Mouse (Mus musculus): Measurements from ENCODE around the gene Elavl3.

The Elavl3 gene

DNA sequence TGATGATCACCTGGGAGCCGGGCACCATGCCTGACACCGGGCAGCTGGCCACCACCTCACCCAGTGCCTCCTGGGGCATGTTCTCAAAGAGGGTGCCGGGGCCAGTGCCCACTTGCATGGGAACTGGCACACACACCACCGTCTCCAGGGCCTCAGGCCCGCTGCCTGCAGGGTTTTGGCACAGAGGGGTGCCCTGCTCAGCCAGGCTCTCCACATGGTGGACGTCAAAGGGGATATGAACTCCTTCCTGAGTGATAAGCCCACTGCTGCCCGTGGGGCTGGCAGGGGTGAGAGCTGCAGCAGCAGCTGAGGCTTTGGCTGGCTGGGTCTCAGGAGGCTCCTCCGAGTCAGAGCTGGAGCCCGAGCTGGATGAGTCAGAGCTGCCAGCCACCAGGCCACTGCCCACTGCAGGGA is 6.2 kb upstream of the Elavl3 start:
- DNase-seq (ENCODE audit: low read depth), result no peak

DNA sequence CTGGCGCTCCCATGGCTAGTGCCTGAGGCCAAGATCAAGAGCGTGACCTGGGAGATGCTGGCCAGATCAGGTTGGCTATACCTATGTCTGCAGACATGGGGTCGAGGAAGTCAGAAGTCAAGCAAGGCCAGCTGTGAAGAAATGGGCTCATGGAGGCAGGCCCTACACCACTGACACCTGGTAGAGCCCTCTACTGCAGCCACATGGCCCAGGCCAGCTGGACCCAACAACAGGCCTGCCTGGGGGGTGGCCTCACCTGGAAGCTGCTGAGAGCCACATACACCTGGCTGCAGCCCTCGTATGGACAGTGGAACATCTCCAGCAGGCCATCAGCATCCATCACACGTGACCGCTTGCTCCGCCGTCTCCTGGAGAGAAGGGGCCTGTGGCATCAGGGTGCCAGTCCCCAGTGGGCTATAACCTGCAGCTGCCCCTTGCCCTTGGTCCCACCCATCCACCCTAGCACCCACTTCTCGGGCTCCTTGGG is 5.3 kb upstream of the Elavl3 start:
- no peak for DNase-seq (ENCODE audit: low read depth)

DNA sequence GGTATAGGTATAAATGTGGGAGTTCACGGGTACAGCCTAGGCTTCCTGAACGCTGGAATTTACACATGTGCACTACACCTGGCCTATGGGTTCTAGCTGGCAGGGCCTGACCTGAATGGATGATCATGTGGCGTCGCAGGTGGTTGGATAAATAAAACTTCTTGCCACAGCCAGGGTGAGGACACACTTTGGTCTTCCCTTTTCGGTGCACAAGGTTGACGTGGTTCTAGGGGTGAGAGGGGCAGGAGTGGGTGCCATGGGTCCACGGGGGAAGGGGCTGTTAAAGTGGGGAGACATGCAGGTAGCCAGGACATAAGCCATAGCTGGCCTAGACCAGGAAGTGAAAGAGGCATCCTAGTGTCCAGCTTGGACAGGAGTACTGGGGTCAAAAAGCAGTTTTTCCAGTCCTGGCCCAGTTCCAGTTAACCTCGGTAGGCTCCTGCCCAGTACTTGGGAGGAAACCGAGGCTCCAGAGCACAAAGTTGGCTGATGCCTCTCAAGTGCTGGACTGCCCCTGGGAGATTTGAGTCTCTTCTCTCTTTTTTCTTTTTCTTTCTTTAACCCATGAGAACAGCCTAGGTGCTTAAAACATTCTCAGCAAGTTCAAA is 4.6 kb upstream of the Elavl3 start:
- DNase-seq (ENCODE audit: low read depth), result no peak

DNA sequence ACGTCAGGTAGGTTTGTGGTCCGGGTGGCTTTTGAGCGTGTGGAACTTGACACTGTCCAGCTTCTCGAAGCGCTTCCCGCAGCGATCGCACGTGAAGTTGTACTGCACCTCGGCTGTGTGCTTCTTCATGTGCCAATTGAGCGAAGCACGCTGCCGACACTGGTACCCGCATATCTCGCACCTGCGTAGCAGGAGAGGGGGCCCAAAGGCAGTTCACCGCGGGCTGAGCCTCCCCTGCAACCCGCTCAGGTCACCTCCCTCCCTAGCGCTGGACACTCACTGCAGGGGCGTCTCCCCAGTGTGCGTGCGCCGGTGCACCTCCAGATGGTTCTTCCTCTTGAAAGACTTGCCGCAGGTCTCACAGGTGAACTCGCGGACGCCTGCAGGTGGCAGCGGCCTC is 3.9 kb upstream of the Elavl3 start:
- DNase-seq (ENCODE audit: low read depth), result no peak

DNA sequence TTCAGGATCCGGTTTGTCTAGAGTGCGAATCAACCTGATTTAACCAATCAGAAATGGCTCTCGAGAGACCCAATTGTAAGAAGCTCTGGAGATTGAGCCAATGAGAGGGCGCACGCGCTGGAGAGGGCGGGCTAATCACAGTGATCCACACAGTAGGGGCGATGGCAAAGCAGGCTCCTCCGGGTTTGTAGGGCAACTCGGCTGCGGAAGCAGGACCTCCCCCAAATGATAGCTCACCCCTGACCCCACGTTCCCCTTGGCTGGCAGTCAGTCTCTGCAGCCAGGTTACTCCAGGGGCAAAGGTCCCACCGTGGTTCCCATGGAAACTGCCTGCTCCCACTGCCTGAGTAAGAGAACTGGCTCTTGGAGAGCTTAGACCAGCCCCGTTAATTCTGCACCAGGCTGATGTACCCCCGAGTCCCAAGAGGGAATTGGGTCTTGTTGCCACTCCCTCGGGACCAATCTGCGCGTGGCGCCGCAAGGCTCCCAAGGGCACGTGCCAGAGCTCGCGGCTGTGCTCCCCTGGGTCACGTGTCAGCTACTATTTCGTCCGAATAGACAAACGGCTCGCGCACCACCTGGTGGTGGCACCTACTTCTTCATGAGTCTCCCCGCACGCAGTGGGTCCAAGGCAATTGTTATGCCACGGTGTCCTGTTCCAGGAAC is 2.7 kb upstream of the Elavl3 start:
- peak; percentile 70 for DNase-seq (ENCODE audit: low read depth)

DNA sequence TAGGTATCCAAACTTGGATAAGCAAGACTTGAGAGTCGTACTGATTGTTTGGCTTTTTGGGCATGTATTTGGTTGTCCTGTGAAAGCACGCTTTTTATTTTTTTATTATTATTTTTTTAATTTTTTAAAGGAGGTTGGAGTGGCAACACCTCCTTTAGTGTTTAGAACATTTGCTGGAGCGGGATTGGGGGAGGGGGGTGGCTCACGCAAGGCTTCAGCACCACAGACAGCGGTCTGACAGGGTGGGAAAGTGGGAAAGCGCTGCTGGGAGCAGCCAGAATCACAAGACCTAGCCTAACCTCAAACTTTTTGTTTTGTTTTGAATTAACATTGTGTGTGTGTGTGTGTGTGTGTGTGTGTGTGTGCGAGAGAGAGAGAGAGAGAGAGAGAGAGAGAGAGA is 1.8 kb upstream of the Elavl3 start:
- DNase-seq (ENCODE audit: low read depth), result no peak

DNA sequence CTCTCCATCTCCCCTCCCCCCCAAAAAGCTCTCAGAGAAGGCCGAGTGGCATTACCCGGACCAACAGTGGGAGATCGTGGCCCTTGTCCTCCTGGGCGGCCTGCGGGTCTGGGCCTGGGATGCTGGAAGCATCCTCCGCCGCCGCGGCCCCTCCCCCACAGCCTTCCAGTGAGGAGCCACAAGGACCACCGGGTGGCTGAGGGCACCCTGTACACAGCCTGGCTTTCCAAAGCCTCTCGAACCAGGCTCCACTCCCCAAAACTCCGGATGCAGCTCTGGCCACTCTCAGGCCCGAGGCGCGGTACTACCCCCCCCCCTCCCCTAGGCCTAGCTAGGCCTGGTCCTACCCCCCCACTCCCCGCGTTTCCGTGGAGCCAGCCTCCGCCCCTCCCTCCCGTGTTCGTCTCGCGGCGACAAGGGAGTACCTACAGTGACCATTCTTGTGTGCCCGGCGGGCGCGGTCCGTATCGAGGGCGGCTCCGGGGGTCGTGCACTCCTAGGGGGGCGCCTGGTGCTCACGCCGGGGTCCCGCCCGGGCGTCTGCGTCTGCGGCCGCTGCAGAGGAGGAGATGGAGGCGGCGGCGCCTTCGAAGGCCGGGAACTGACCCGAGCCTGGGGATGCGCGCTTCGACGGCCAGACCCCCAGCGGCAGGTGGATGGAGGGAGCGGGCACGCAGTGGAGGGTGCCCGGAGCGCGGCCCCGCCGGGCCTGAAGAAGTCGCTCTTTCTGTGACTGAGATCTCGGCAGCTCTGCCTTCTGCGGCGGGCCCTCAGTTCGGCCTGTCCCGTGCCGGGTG is 464 bp downstream of the Elavl3 start:
- no peak for DNase-seq (ENCODE audit: low read depth)

DNA sequence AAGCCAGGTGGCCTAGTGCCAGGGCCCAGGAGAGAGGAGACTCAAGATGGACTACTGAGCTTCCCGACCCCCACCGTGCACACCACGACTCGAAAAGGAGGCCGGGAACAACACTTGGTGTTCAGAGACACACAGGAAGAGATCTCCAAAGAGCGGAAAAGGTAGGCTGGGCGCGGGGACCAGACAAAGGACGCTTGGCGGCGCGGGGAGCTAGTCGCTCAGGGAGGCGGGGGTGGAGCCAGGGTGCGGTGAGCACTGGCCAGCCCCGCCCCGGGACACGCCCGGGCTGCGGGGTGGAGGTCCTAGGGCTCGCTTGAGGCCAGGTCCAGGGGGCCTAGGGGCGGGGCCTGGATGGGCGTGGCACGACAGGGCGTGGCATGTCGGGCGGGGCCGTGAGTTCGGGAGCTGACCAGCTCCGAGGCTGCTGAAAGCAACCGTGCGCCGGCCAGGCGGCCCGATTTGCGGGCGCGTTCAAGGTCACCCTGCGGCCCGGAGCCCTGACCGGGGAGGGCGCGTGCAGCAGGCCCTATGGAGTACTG is 1.4 kb downstream of the Elavl3 start:
- DNase-seq (ENCODE audit: low read depth), result no peak

DNA sequence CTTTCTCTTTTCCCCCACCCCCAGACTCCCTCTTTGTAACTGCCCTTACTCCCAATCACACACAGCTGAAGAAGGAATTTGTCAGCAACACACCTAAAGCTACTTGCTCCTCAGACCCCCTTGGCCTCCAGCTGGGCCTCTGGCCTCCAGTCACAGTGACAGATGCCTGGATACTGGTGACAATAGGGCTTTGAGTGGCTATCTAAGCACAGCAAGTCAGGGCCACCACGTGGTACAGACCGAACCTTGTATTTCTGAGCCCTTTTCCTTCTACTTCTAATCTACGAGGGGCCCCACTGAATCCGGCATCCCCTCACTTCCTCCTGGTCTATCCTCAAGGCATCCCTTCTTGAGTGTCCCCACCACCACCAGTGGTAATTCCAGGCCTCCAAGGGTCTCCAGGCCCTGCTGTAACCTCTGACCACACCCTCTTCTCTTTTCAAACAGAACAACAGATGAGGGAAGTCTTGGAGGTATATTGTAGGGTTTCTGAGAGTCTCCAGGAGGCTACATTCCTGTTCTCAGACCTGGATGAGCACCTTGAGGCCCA is 2.0 kb downstream of the Elavl3 start:
- no peak for DNase-seq (ENCODE audit: low read depth)

DNA sequence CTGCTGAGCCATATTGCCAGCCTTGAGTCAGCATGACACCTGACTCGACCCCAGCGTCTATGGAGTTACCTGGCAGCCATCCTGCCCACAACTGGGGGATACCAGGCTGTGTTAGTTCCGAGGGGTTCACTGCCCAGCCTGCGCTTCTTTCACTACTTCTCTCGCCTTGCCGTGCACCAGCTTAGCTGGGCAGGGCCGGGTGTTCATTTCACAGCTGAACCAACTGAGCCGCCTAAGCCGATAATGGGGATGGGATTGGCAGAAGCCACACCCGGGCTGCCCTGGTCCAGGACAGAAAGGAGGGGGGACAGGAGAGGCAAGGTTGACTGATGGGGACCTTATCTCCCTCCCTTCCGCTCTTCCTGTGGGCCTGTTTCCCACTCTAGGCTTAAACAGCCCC is 2.5 kb downstream of the Elavl3 start:
- no peak for DNase-seq (ENCODE audit: low read depth)

DNA sequence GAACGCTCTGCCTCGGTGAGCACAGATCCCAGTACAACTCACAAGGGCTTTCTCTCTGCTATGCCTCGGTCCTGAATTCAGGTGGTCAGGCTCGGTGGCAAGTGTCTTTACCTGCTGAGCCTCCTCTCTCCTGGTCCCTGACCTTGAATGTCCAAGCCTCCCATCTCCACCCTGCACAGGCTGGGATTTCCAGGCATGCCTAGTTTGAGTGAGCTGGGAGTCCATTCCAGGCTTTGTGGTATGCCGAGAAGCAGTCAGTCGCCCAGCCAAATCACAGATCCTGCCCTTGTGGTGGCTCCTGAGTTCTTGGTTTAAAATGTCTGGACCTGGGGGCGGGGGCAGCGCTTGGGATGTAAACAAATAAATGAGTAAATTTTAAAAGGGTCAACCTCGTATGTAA is 4.5 kb downstream of the Elavl3 start:
- DNase-seq (ENCODE audit: low read depth), result no peak

DNA sequence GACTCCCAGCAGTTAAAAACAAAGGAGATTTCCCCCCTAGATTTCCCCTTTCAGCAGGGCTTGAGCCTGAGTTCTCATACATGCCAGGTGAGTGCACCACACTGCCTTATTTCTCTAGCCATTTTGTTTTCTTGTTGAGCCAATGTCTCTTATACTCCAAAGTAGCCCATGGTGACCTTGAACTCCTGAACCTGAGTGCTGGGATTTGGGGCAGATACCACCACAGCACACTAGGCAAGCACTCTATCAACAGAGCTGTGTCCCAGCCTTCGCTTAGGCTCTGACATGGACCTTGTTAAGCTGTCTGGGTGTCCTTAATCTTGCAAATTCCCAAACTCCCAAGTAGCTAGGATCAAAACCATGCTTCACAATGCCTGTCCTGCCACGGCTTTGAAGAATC is 10.0 kb downstream of the Elavl3 start:
- DNase-seq (ENCODE audit: low read depth), result no peak

DNA sequence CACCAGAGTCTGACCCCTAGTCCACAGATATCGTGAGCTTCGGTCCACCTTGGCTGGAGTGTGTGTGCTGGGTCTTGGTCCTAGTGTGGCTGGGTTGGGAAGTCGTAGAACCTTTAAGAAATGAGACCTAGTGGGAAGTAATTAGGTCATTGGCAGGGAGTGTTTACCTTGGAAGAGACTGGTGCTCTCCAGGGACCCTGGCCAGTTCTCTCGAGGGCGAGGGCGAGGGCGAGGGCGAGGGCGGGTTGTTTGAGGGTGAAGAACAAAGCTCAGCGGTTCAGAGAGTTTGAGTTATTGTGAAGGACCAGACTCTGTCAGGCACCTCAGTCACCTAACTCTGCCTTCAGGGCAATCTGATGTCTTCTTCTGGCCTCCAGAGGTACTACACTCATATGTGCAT is 14.0 kb downstream of the Elavl3 start:
- no peak for DNase-seq (ENCODE audit: low read depth)

DNA sequence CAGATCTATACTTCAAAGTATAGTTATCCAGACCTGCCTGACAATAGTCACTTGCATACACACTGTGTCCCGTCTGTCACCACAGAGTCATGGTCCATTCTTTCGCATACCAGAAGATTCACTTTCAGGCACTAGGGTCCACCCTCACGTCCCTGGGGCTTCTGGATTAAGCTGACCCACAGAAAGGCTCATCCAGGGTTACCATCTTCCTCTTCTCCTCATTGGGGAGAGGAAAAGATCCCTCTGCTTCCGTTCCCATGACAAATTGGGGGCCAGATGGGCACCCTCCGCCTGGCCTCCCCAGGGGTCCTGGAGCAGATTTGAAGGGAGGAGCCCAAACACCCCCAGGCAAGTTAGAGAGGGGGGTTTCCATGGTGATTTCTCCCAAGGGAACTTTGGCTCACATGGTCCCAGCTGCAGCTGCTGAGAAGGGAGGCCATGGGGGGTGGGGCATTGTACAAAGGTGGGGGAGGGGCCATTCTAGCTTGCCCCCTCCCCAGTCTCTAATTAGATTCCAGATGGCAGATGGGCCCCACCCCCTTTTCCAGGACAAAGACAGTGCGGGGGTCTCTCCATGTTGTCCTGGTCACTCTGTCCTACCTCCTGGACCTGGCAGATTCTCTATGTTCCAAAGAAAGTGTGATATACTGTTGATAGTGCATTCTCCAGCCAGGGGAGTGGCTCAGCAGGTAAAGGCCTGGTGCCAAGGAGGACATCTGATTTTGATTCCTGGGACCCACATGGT is 16.4 kb downstream of the Elavl3 start:
- DNase-seq (ENCODE audit: low read depth), result no peak

DNA sequence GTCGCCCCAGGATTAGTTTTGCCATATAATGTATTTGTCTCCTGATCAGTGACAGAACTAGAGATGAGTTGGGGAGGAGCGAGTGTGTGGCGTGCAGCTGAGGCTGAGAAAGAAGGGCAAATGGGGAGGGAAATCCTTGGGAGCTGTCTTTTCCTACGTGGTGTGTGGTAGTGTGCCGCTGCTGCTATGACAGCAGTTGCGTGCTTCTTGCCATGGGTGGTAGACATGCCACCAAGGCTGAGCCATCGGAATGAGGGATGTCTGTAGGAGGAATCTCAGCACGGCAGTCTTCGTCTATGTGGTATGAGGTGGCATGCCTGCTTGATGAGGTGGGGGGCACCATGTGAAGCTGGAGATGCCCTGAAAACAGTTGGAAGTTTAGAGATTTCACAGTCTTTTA is 21.4 kb downstream of the Elavl3 start:
- no peak for DNase-seq (ENCODE audit: low read depth)

DNA sequence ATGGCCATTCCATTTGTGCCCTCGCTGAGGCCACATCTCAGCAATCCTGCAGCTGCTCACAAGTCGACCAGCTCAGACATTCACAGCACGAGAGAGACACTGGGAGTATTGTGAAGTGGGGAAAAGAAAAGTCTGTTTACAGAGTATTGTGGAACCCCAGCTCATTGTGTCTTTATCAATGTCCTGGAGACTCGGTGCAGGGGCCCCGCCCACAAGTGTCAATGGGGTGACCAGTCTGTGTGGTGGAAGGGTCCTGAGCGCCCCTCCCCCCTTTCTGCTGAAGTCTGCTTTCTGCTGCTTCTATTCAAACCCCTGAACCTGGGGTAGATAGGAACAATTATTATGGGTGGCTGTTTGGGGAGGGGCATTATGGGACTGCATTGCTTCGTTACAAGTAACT is 23.4 kb downstream of the Elavl3 start:
- no peak for DNase-seq (ENCODE audit: low read depth)

DNA sequence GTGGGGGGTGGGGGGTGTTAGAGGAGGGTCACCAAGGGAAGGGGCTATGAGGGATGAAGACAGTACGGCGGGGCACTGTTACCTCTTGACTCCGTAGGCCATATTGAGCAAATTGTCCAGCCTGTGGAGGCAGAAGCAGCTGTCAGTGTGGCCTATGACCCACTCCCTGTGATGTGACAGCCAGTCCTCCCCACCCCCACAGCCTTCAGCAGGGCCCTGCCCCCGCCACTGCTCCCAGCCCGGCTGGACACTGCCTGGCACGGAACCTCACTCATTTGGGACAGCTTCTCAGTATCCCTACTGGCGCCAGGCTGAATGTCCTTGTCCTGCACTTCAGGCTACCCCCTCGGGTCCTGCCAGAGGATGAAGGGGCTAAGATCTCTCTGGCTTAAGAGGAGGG is 27.2 kb downstream of the Elavl3 start:
- DNase-seq (ENCODE audit: low read depth), result no peak

DNA sequence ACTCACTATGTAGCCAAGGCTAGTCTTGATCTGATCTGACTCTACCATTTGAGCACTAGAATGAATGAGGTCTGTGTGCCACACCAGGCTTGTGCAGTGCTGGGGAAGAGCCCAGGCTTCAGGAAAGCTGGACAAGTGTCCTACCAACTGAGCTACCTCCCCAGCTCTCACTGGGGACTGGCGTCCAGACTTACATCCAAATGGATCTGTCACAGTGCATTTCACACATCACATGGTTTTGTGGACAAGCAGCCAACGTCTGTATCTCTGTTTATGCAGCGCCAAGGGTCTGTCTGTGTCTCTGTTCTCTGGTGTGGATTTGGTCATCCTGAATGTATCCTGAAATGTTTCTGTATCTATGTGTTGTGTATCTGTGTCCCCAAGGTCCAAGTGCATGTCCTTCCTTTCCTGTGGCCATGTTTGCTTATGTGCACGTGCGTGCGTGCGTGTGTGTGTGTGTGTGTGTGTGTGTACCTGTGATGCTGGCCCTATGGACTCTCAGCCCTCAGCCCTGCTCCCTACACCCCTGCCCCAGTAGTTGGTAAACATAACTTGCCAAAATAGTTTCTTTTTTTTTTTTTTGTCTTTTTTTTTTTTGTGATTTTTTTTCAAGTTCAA is 34.5 kb downstream of the Elavl3 start:
- no peak for DNase-seq (ENCODE audit: low read depth)

DNA sequence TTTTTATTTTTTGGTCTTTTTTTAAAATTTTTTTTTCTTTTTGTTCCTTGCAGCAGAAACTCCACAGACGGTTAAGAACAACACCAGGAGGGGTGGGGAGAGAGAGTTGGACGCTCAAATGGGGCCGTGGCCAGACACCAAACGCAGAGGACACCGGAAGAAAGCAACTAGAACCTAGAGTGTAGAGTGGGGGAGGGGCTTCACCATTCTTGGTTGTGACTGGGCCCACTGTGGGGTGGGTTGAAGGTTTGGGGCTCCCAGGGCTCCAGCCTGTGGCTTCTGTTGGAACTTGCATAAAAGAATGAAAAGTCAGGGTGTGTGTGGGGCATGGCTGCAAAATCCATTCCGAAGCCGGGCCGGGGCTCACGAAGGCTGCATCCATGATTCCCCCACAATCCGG is 35.6 kb downstream of the Elavl3 start:
- no peak for DNase-seq (ENCODE audit: low read depth)

DNA sequence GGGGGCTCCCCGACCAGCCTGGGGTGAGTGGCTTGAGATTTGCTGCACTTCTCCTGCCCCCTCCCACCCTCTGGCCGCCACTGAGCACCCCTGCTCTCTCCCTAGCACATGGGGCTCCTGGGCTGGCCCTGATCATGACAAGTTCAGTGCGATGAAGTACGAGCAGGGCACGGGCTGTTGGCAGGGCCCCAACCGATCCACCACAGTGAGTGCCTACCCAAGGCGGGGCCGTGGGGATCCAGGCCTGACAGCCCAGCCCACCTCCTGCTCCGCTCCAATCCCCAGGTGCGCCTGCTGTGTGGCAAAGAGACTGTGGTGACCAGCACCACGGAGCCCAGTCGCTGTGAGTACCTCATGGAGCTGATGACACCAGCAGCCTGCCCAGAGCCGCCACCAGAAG is 39.1 kb downstream of the Elavl3 start:
- no peak for DNase-seq (ENCODE audit: low read depth)

DNA sequence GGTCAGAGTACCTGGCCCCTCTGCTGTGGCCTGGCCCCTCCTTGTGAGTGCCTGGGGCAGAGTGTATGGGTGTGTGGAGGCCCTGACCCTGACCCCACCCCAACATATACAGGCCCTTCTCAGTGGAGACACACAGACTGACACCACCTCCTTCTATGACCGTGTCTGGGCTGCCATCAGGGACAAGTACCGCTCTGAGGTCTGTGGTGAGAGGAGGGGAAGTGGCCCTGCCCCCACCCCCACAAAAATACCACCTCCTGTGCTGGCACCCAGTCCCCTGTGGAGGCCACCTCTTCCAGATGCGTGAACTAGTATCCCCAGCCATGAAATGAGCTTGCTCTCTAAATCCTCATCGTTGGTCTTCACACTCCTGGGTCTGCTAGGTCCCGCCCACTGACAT is 40.8 kb downstream of the Elavl3 start:
- DNase-seq (ENCODE audit: low read depth), result no peak

DNA sequence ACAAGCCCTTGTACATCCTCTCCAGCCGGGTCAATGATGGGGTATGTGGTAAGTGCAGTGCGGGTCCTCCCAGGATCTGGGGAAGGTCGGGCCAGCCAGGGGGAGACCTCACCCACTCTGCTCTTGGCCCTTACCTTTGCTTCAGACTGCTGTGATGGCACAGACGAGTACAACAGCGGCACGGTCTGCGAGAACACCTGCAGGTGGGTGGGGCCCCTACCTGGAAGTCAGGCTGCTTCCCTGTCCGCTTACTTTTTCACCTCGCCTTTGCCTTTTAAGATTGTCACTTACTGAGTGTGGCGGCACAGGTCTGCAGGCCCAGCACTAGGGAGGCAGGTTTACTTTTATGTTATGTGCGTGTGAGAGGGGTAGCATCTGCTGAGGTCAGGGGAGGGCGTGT is 47.3 kb downstream of the Elavl3 start:
- DNase-seq (ENCODE audit: low read depth), result no peak

Measured in c-Kit-positive CD71-negative TER-119-negative erythroid progenitor cells, embryonic 14.5 days (primary cell).